Mouse (Mus musculus): ENCODE measurements around the gene Zdhhc16.
A peak's percentile ranks its signal among the peaks of the same experiment; 100 is the strongest.
"Not testable (repeated sequence)": the region's sequence is repeated elsewhere in the genome, so short reads cannot be mapped to it uniquely, and the experiment has no call there.

The Zdhhc16 gene

GRCm38 (mm10) chr19:41908736-41909135 is 24.5 kb upstream of the Zdhhc16 start:
- no peak for DNase-seq (ENCODE audit: low read depth, low spot score)
- Histone ChIP-seq H3K27me3 (ENCODE audit: control insufficient read depth, insufficient read depth, low read length, poor library complexity, severe bottlenecking) (no peaks in the 10 kb centered on the region), H3K36me3 (ENCODE audit: control insufficient read depth, insufficient read depth, low read length, poor library complexity, severe bottlenecking) (no peaks in the 10 kb centered on the region)

DNA sequence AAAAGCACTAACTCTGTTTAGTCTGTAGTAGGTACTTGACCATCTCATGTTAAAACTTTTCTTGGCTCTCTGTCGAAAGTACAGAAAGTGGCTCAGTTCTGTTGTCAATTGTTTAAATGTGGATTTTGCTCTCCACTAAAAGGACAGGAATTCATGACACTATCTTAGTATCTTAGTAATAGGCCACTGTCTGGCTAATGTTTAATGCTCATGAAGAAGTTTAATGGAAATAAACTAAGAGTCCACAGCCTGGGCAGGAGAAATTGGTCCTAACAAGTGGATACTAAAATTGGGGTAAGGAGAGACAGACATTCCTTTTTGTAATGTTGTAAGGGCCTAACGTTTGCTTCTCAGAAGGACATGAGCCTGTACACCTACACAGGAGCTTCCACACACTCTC is 22.9 kb upstream of the Zdhhc16 start:
- no peaks in the 10 kb centered on the region for H3K27me3 ChIP-seq (ENCODE audit: control insufficient read depth, insufficient read depth, low read length, poor library complexity, severe bottlenecking)
- H3K36me3 ChIP-seq (ENCODE audit: control insufficient read depth, insufficient read depth, low read length, poor library complexity, severe bottlenecking) = no peaks in the 10 kb centered on the region
- no peak for DNase-seq (ENCODE audit: low read depth, low spot score)

DNA sequence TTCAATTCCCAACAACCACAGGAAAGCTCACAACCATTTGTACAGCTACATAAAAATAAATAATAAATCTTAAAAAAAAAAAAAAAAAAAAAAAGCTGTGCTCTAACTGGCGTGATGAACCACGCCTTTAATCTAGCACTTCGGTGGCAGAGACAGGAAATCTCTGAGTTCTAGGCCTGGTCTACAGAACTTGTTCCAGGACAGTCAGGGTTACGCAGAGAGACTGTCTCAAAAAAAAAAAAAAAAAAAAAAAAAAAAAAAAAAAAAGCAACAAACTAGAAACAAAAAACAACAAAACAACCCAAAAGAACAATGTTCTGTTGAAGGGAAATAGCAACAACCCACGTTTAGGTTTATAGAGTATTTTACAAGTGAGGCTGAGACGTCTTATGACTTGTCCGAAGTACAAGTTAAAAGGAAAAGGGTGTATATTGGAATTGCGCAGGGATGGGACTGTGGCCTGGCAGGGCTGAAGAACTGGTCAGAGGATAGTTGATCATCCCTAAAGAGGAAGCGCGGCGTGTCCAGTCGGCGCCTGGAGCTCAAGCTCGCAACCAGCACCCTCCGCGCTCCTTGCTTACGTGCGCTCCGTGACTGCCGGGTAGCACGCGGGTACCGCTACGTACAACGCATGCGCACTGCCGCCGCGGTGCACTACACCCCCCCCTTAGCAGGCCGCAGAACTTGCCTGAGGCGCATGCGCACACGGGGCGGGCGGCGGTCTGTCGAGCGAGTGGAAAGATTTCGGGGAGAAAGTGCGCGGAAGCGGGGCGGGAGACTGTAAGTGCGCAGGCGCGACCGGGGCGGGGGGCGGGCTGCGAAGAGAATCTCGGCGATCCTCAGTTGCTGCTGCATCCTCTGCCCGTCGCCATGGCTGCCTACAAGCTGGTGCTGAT is 21.9 kb upstream of the Zdhhc16 start, which contains the start of gene Pgam1:
Pgam1 (plus strand) TSS at position 746 of the 896 bp plus-strand sequence.
- Histone ChIP-seq H3K27me3 (ENCODE audit: control insufficient read depth, insufficient read depth, low read length, poor library complexity, severe bottlenecking) (no peaks in the 10 kb centered on the region), H3K36me3 (ENCODE audit: control insufficient read depth, insufficient read depth, low read length, poor library complexity, severe bottlenecking) (no peaks in the 10 kb centered on the region)
- DNase-seq (ENCODE audit: low read depth, low spot score) = peak; percentile 100

GRCm38 (mm10) chr19:41912121-41913080 is 20.9 kb upstream of the Zdhhc16 start:
- Histone ChIP-seq H3K27me3 (ENCODE audit: control insufficient read depth, insufficient read depth, low read length, poor library complexity, severe bottlenecking) (no peaks in the 10 kb centered on the region), H3K36me3 (ENCODE audit: control insufficient read depth, insufficient read depth, low read length, poor library complexity, severe bottlenecking) (peaks cover 3% of the 10 kb centered on the region; the same call in 1 of the 2 replicates)
- DNase-seq (ENCODE audit: low read depth, low spot score) = peak; percentile 57

GRCm38 (mm10) chr19:41913774-41914591 is 19.3 kb upstream of the Zdhhc16 start:
- Histone ChIP-seq H3K27me3 (ENCODE audit: control insufficient read depth, insufficient read depth, low read length, poor library complexity, severe bottlenecking) (no peaks in the 10 kb centered on the region), H3K36me3 (ENCODE audit: control insufficient read depth, insufficient read depth, low read length, poor library complexity, severe bottlenecking) (peaks cover 8% of the 10 kb centered on the region)
- DNase-seq (ENCODE audit: low read depth, low spot score) = no peak

GRCm38 (mm10) chr19:41914592-41914882 is 18.7 kb upstream of the Zdhhc16 start:
- DNase-seq (ENCODE audit: low read depth, low spot score); H3K36me3 ChIP-seq (ENCODE audit: control insufficient read depth, insufficient read depth, low read length, poor library complexity, severe bottlenecking); H3K27me3 ChIP-seq (ENCODE audit: control insufficient read depth, insufficient read depth, low read length, poor library complexity, severe bottlenecking): not testable (repeated sequence)

DNA sequence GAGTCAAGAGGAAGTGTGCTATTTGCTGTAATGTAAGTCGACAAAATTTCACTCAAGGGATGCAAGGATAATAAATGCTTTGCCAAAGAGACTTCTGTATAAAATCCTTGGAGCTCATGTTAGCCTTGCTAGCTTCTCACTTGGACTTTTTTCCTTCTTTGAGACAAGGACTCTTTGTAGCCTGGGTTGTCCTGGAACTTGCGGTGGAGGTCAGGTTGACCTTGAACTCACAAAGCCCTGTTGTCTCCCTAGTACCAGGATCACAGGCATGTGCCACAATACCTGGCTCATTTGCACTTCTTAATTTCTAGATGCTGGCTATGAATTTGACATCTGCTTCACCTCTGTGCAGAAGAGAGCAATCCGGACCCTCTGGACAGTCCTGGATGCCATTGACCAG is 18.0 kb upstream of the Zdhhc16 start:
- DNase-seq (ENCODE audit: low read depth, low spot score) = no peak
- Histone ChIP-seq H3K27me3 (ENCODE audit: control insufficient read depth, insufficient read depth, low read length, poor library complexity, severe bottlenecking) (no peaks in the 10 kb centered on the region), H3K36me3 (ENCODE audit: control insufficient read depth, insufficient read depth, low read length, poor library complexity, severe bottlenecking) (peaks cover 9% of the 10 kb centered on the region)

DNA sequence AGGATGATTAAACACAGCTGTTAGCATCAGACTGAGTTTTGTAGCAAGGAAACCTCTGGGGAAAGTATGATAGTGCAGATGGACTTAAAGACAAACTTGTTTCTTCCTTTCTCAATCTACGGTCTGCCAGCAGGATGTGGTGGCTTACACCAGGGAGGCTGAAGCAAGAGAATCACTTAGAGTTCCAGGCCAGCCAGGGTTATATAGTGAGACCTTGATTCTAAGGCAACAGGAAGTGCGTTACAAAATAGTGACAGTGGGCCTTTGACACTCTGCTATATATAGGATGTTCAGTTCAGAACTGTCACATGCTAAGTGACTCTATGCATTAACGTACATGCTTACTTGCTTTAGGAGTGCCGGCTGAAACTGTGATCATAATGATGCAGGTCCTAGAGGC is 16.4 kb upstream of the Zdhhc16 start:
- Histone ChIP-seq H3K36me3 (ENCODE audit: control insufficient read depth, insufficient read depth, low read length, poor library complexity, severe bottlenecking) (peaks cover 9% of the 10 kb centered on the region), H3K27me3 (ENCODE audit: control insufficient read depth, insufficient read depth, low read length, poor library complexity, severe bottlenecking) (no peaks in the 10 kb centered on the region)
- DNase-seq (ENCODE audit: low read depth, low spot score) = no peak

DNA sequence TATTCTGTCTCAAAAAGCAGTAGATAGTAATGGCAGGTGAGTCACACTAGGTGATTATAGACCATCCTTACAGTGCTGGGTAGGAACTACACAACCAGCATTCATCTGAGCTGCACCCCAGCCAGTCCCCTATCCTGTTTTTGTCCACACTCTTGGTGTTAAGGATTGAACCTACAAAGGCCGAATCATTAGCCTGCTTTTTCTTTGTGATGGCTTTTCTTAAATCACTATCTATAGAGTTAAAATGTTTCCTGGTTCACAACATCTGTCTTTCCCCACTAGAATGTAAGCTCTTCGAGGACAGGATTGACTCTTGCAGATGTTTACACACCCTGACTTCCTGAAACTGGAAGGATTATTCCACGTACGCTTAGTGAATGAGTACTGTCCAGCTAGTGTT is 13.8 kb upstream of the Zdhhc16 start:
- no peaks in the 10 kb centered on the region for H3K27me3 ChIP-seq (ENCODE audit: control insufficient read depth, insufficient read depth, low read length, poor library complexity, severe bottlenecking)
- DNase-seq (ENCODE audit: low read depth, low spot score) = no peak
- H3K36me3 ChIP-seq (ENCODE audit: control insufficient read depth, insufficient read depth, low read length, poor library complexity, severe bottlenecking) = peaks cover 11% of the 10 kb centered on the region

- Histone ChIP-seq H3K27me3 (ENCODE audit: control insufficient read depth, insufficient read depth, low read length, poor library complexity, severe bottlenecking) (no peaks in the 10 kb centered on the region), H3K36me3 (ENCODE audit: control insufficient read depth, insufficient read depth, low read length, poor library complexity, severe bottlenecking) (peaks cover 11% of the 10 kb centered on the region)
- DNase-seq (ENCODE audit: low read depth, low spot score) = no peak
Observed at GRCm38 (mm10) chr19:41920412-41921067, 12.7 kb upstream of the Zdhhc16 start.

DNA sequence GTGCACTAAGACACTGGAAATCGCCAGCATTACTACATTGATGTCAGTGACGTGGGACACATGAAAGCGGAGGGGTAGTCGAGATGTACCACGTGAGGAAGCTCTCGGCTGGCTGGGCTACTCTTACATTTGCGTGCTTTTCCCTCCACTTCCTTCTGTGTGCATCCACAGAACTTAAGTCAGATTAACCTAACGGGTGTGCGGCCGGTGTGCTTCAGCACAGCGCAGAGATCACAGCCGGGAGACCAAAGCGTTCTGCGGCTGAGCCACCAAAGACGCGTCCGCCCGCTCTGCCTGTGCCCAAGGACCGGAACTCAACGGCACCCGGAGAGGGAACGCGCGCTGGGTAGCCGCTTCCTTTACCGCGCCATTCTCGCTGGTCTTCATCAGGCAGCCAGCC is 594 bp upstream of the Zdhhc16 start:
- Histone ChIP-seq H3K36me3 (ENCODE audit: control insufficient read depth, insufficient read depth, low read length, poor library complexity, severe bottlenecking) (peaks cover 4% of the 10 kb centered on the region; the same call in 1 of the 2 replicates), H3K27me3 (ENCODE audit: control insufficient read depth, insufficient read depth, low read length, poor library complexity, severe bottlenecking) (no peaks in the 10 kb centered on the region)
- DNase-seq (ENCODE audit: low read depth, low spot score) = peak; percentile 74

DNA sequence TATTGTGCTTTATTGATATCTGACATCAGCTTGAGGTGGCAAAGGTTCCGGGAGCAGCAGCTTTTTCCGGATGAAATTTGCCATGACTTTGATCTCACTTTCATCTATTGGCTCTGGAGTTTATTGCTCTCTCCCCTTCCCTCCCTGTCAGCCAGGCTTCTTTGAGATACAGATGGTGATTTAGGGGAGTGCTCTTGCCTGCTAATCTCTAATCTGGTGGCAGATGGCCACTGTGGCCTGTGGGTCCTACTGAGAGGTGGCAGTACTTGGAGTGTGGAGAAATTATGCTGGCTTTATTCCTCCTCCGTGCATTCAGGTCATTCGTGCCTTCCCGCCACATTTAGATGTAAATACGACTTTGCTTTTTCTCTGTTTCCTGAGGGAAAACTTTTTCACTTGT is 844 bp downstream of the Zdhhc16 start:
- Histone ChIP-seq H3K27me3 (ENCODE audit: control insufficient read depth, insufficient read depth, low read length, poor library complexity, severe bottlenecking) (no peaks in the 10 kb centered on the region), H3K36me3 (ENCODE audit: control insufficient read depth, insufficient read depth, low read length, poor library complexity, severe bottlenecking) (0 out of 2 replicates have a peak, but pooled peaks cover 2% of the 10 kb centered on the region)
- DNase-seq (ENCODE audit: low read depth, low spot score) = no peak

GRCm38 (mm10) chr19:41935921-41936320 is 2.6 kb downstream of the Zdhhc16 start:
- H3K27me3 ChIP-seq (ENCODE audit: control insufficient read depth, insufficient read depth, low read length, poor library complexity, severe bottlenecking) = no peaks in the 10 kb centered on the region
- no peak for DNase-seq (ENCODE audit: low read depth, low spot score)

GRCm38 (mm10) chr19:41938539-41938938 is 5.3 kb downstream of the Zdhhc16 start:
- no peak for DNase-seq (ENCODE audit: low read depth, low spot score)
- Histone ChIP-seq H3K36me3 (ENCODE audit: control insufficient read depth, insufficient read depth, low read length, poor library complexity, severe bottlenecking) (peaks cover 4% of the 10 kb centered on the region), H3K27me3 (ENCODE audit: control insufficient read depth, insufficient read depth, low read length, poor library complexity, severe bottlenecking) (no peaks in the 10 kb centered on the region)

More at GRCm38 (mm10) chr19:41935921-41936320, 2.6 kb downstream of the Zdhhc16 start:
- peaks cover 3% of the 10 kb centered on the region; the same call in 1 of the 2 replicates for H3K36me3 ChIP-seq (ENCODE audit: control insufficient read depth, insufficient read depth, low read length, poor library complexity, severe bottlenecking)
